Mouse (Mus musculus): ENCODE measurements around the gene Hdgfl2. TPM values are rescaled to one million over a fixed set of nuclear protein-coding genes. Genes with fewer than 3 reads are reported as not detected.
A peak's percentile ranks its signal among the peaks of the same experiment; 100 is the strongest.

Hdgfl2 gene
- polyA plus RNA-seq (2016; fragmentation: Nextera tagmentation; extraction: Ambion mirVana) = 173 and 179 TPM in 2 replicates

GRCm38 (mm10) chr17:56078880-56079795 lies at the start of gene Hdgfl2:
TSS of gene Hdgfl2 (plus strand) at chr17:56079634.
- H3K9me3 ChIP-seq = no peaks in the 10 kb centered on the region
- peaks cover 15% of the 10 kb centered on the region for H3K36me3 ChIP-seq
- peak within 1 kb of the TSS; percentile 47 for H3K27ac ChIP-seq
- peak within 1 kb of the TSS; percentile 97 for H3K4me2 ChIP-seq (replicated peaks)
- WGBS = under 1% methylated on average over 61 of the region's 61 CpGs
- peak within 1 kb of the TSS; percentile 74 for H3K4me3 ChIP-seq
- peaks cover 26% of the 10 kb centered on the region for H3K4me1 ChIP-seq
- H3K9ac ChIP-seq = peak within 1 kb of the TSS; percentile 79
- H3K27me3 ChIP-seq = no peaks in the 10 kb centered on the region
- peak; percentile 90 for ATAC-seq (ENCODE audit: insufficient number of reproducible peaks, insufficient read depth, low FRiP score, low TSS enrichment)

- H3K27me3 ChIP-seq = no peaks in the 10 kb centered on the region
- H3K27ac ChIP-seq = no peak overlapping the region
- H3K4me2 ChIP-seq (replicated peaks) = no peak overlapping the region
- peaks cover 22% of the 10 kb centered on the region for H3K4me1 ChIP-seq
- ATAC-seq (ENCODE audit: insufficient number of reproducible peaks, insufficient read depth, low FRiP score, low TSS enrichment) = no peak
- WGBS = 88% methylated on average over 9 of the region's 9 CpGs
- no peaks in the 10 kb centered on the region for H3K9me3 ChIP-seq
- H3K9ac ChIP-seq = no peak overlapping the region
- no peak overlapping the region for H3K4me3 ChIP-seq
- peaks cover 33% of the 10 kb centered on the region for H3K36me3 ChIP-seq
Measured at GRCm38 (mm10) chr17:56030238-56030870, 49.1 kb upstream of the Hdgfl2 start.

- ATAC-seq (ENCODE audit: insufficient number of reproducible peaks, insufficient read depth, low FRiP score, low TSS enrichment) = no peak
- H3K27ac ChIP-seq = no peak overlapping the region
- H3K27me3 ChIP-seq = no peaks in the 10 kb centered on the region
- no peak overlapping the region for H3K4me2 ChIP-seq (replicated peaks)
- WGBS = 78% methylated on average over 5 of the region's 5 CpGs
- no peak overlapping the region for H3K9ac ChIP-seq
- H3K9me3 ChIP-seq = no peaks in the 10 kb centered on the region
- no peak overlapping the region for H3K4me3 ChIP-seq
- H3K4me1 ChIP-seq = peaks cover 25% of the 10 kb centered on the region
- peaks cover 33% of the 10 kb centered on the region for H3K36me3 ChIP-seq
Measured at GRCm38 (mm10) chr17:56030919-56031318, 48.5 kb upstream of the Hdgfl2 start.

- H3K4me1 ChIP-seq = peaks cover 25% of the 10 kb centered on the region
- H3K4me3 ChIP-seq = no peak overlapping the region
- no peaks in the 10 kb centered on the region for H3K9me3 ChIP-seq
- no peak overlapping the region for H3K27ac ChIP-seq
- no peak for ATAC-seq (ENCODE audit: insufficient number of reproducible peaks, insufficient read depth, low FRiP score, low TSS enrichment)
- WGBS = 88% methylated on average over 7 of the region's 7 CpGs
- no peaks in the 10 kb centered on the region for H3K27me3 ChIP-seq
- peaks cover 33% of the 10 kb centered on the region for H3K36me3 ChIP-seq
- no peak overlapping the region for H3K4me2 ChIP-seq (replicated peaks)
- no peak overlapping the region for H3K9ac ChIP-seq
Measured at GRCm38 (mm10) chr17:56031431-56031830, 48.0 kb upstream of the Hdgfl2 start.

GRCm38 (mm10) chr17:56032127-56032733 lies 47.2 kb upstream of the Hdgfl2 start:
- no peak overlapping the region for H3K4me3 ChIP-seq
- H3K9ac ChIP-seq = no peak overlapping the region
- H3K4me2 ChIP-seq (replicated peaks) = no peak overlapping the region
- H3K4me1 ChIP-seq = peaks cover 25% of the 10 kb centered on the region
- peaks cover 33% of the 10 kb centered on the region for H3K36me3 ChIP-seq
- H3K9me3 ChIP-seq = no peaks in the 10 kb centered on the region
- ATAC-seq (ENCODE audit: insufficient number of reproducible peaks, insufficient read depth, low FRiP score, low TSS enrichment) = no peak
- no peak overlapping the region for H3K27ac ChIP-seq
- 78% methylated on average over 6 of the region's 6 CpGs for whole genome bisulfite sequencing
- H3K27me3 ChIP-seq = no peaks in the 10 kb centered on the region

GRCm38 (mm10) chr17:56032831-56033230 lies 46.6 kb upstream of the Hdgfl2 start:
- H3K4me3 ChIP-seq = no peak overlapping the region
- 72% methylated on average over 7 of the region's 7 CpGs for WGBS
- H3K9me3 ChIP-seq = no peaks in the 10 kb centered on the region
- peaks cover 25% of the 10 kb centered on the region for H3K4me1 ChIP-seq
- no peaks in the 10 kb centered on the region for H3K27me3 ChIP-seq
- H3K9ac ChIP-seq = no peak overlapping the region
- H3K27ac ChIP-seq = no peak overlapping the region
- H3K36me3 ChIP-seq = peaks cover 33% of the 10 kb centered on the region
- no peak for ATAC-seq (ENCODE audit: insufficient number of reproducible peaks, insufficient read depth, low FRiP score, low TSS enrichment)
- no peak overlapping the region for H3K4me2 ChIP-seq (replicated peaks)

- Histone ChIP-seq H3K27ac (no peak overlapping the region), H3K9me3 (no peaks in the 10 kb centered on the region), H3K36me3 (peaks cover 26% of the 10 kb centered on the region), H3K9ac (peak overlapping the region; percentile 90; the same call in 1 of the 2 replicates), H3K4me1 (peaks cover 25% of the 10 kb centered on the region), H3K4me2 (replicated peaks) (no peak overlapping the region), H3K4me3 (0 out of 2 replicates have a peak overlapping the region, but pooled peaks have one; percentile 8), H3K27me3 (no peaks in the 10 kb centered on the region)
- ATAC-seq (ENCODE audit: insufficient number of reproducible peaks, insufficient read depth, low FRiP score, low TSS enrichment) = no peak
- WGBS = 85% methylated on average over 7 of the region's 7 CpGs
Measured at GRCm38 (mm10) chr17:56034040-56034725, 45.3 kb upstream of the Hdgfl2 start.

GRCm38 (mm10) chr17:56034726-56035100 lies 44.7 kb upstream of the Hdgfl2 start:
- H3K4me3 ChIP-seq = 0 out of 2 replicates have a peak overlapping the region, but pooled peaks have one; percentile 8
- peaks cover 25% of the 10 kb centered on the region for H3K4me1 ChIP-seq
- no peak overlapping the region for H3K27ac ChIP-seq
- H3K9me3 ChIP-seq = no peaks in the 10 kb centered on the region
- no peak for ATAC-seq (ENCODE audit: insufficient number of reproducible peaks, insufficient read depth, low FRiP score, low TSS enrichment)
- no peaks in the 10 kb centered on the region for H3K27me3 ChIP-seq
- peaks cover 21% of the 10 kb centered on the region for H3K36me3 ChIP-seq
- H3K4me2 ChIP-seq (replicated peaks) = peak overlapping the region; percentile 55
- peak overlapping the region; percentile 90 for H3K9ac ChIP-seq
- WGBS = 92% methylated on average over 6 of the region's 6 CpGs

GRCm38 (mm10) chr17:56035216-56035615 lies 44.2 kb upstream of the Hdgfl2 start:
- H3K4me1 ChIP-seq = peaks cover 25% of the 10 kb centered on the region
- peak overlapping the region; percentile 55 for H3K4me2 ChIP-seq (replicated peaks)
- H3K9me3 ChIP-seq = no peaks in the 10 kb centered on the region
- WGBS = 77% methylated on average over 4 of the region's 4 CpGs
- H3K36me3 ChIP-seq = peaks cover 16% of the 10 kb centered on the region
- H3K27me3 ChIP-seq = no peaks in the 10 kb centered on the region
- H3K4me3 ChIP-seq = peak overlapping the region; percentile 80
- no peak overlapping the region for H3K27ac ChIP-seq
- peak overlapping the region; percentile 90 for H3K9ac ChIP-seq
- ATAC-seq (ENCODE audit: insufficient number of reproducible peaks, insufficient read depth, low FRiP score, low TSS enrichment) = no peak

- peak within 1 kb of the TSS; percentile 55 for H3K4me2 ChIP-seq (replicated peaks)
- peak; percentile 78 for ATAC-seq (ENCODE audit: insufficient number of reproducible peaks, insufficient read depth, low FRiP score, low TSS enrichment)
- peak within 1 kb of the TSS; percentile 80 for H3K4me3 ChIP-seq
- no peaks in the 10 kb centered on the region for H3K27me3 ChIP-seq
- H3K9ac ChIP-seq = peak within 1 kb of the TSS; percentile 90
- H3K9me3 ChIP-seq = no peaks in the 10 kb centered on the region
- H3K4me1 ChIP-seq = peaks cover 29% of the 10 kb centered on the region
- WGBS = under 1% methylated on average over 74 of the region's 74 CpGs
- peaks cover 15% of the 10 kb centered on the region for H3K36me3 ChIP-seq
- H3K27ac ChIP-seq = peak within 1 kb of the TSS; percentile 89
Measured at GRCm38 (mm10) chr17:56036176-56036900, 43.1 kb upstream of the Hdgfl2 start, which contains the start of gene Sh3gl1. TSS of gene Sh3gl1 (minus strand) at chr17:56036635.
